Mouse (Mus musculus): ENCODE measurements around the gene Klk14. TPM values are rescaled to one million over a fixed set of nuclear protein-coding genes. Genes with fewer than 3 reads are reported as not detected.

Klk14 gene
- polyA plus RNA-seq, 1 experiment: not detected

- H3K4me1 ChIP-seq (ENCODE audit: control insufficient read depth, insufficient read depth, low read length): no peaks in the 10 kb centered on the region
- H3K4me3 ChIP-seq (ENCODE audit: insufficient read depth, low read length): no peak within 1 kb of the TSS
- H3K27ac ChIP-seq (ENCODE audit: insufficient read depth, low read depth, low read length): no peak within 1 kb of the TSS
- TF ChIP-seq CTCF (IDR thresholded peaks at IDR 0.05; ENCODE audit: low read depth, low read length): no peak
Observed at GRCm38 (mm10) chr7:43712267-43712666, 22.0 kb downstream of the Klk14 start, which contains the start of gene Klk13. Klk13 (plus strand) TSS chr7:43712567.

- H3K4me3 ChIP-seq (ENCODE audit: insufficient read depth, low read length): no peak overlapping the region
- H3K27ac ChIP-seq (ENCODE audit: insufficient read depth, low read depth, low read length): no peak overlapping the region
- TF ChIP-seq CTCF (IDR thresholded peaks at IDR 0.05; ENCODE audit: low read depth, low read length): no peak
- no peak for TF ChIP-seq POLR2A (IDR thresholded peaks at IDR 0.05; ENCODE audit: borderline replicate concordance, low read depth, low read length)
- no peaks in the 10 kb centered on the region for H3K4me1 ChIP-seq (ENCODE audit: control insufficient read depth, insufficient read depth, low read length)
Observed at GRCm38 (mm10) chr7:43712917-43713316, 22.7 kb downstream of the Klk14 start.

- Histone ChIP-seq H3K4me1 (ENCODE audit: control insufficient read depth, insufficient read depth, low read length) (no peaks in the 10 kb centered on the region), H3K27ac (ENCODE audit: insufficient read depth, low read depth, low read length) (no peak overlapping the region), H3K4me3 (ENCODE audit: insufficient read depth, low read length) (no peak overlapping the region)
- TF ChIP-seq POLR2A (IDR thresholded peaks at IDR 0.05; ENCODE audit: borderline replicate concordance, low read depth, low read length) (no peak), CTCF (IDR thresholded peaks at IDR 0.05; ENCODE audit: low read depth, low read length) (no peak)
Observed at GRCm38 (mm10) chr7:43713741-43714351, 23.6 kb downstream of the Klk14 start.

Other genes with a start within 250 kb of the Klk14 start
- gene Cldnd2, start 249.6 kb upstream of the Klk14 start, polyA plus RNA-seq (2012; ENCODE audit: insufficient read depth, insufficient read length, missing spikeins): not detected in 2 replicates
- 79.5 and 87.0 TPM in 2 replicates for gene Etfb, start 246.3 kb upstream of the Klk14 start, polyA plus RNA-seq (2012; ENCODE audit: insufficient read depth, insufficient read length, missing spikeins)
- not detected in 2 replicates for gene Gm45233, start 246.3 kb upstream of the Klk14 start, polyA plus RNA-seq (2012; ENCODE audit: insufficient read depth, insufficient read length, missing spikeins)
- 4.5 and 4.9 TPM in 2 replicates for gene Vsig10l, start 227.3 kb upstream of the Klk14 start, polyA plus RNA-seq (2012; ENCODE audit: insufficient read depth, insufficient read length, missing spikeins)
- gene Iglon5, start 200.3 kb upstream of the Klk14 start, polyA plus RNA-seq (2012; ENCODE audit: insufficient read depth, insufficient read length, missing spikeins): not detected in 2 replicates
- gene 4931406B18Rik, start 184.5 kb upstream of the Klk14 start, polyA plus RNA-seq (2012; ENCODE audit: insufficient read depth, insufficient read length, missing spikeins): not detected in 2 replicates
- gene Cd33, start 146.0 kb upstream of the Klk14 start, polyA plus RNA-seq (2012; ENCODE audit: insufficient read depth, insufficient read length, missing spikeins): 54.9 and 67.4 TPM in 2 replicates
- 6.6 and 7.5 TPM in 2 replicates for gene Zfp658, start 128.2 kb upstream of the Klk14 start, polyA plus RNA-seq (2012; ENCODE audit: insufficient read depth, insufficient read length, missing spikeins)
- 4.7 and 5.5 TPM in 2 replicates for gene Zfp719, start 110.8 kb upstream of the Klk14 start, polyA plus RNA-seq (2012; ENCODE audit: insufficient read depth, insufficient read length, missing spikeins)
- not detected in 2 replicates for gene Zfp819, start 83.2 kb upstream of the Klk14 start, polyA plus RNA-seq (2012; ENCODE audit: insufficient read depth, insufficient read length, missing spikeins)
- not detected in 2 replicates for gene Ceacam18, start 55.7 kb upstream of the Klk14 start, polyA plus RNA-seq (2012; ENCODE audit: insufficient read depth, insufficient read length, missing spikeins)
- gene Siglece, start 30.3 kb upstream of the Klk14 start, polyA plus RNA-seq (2012; ENCODE audit: insufficient read depth, insufficient read length, missing spikeins): 41.5 and 47.6 TPM in 2 replicates
- 4.7 and 7.7 TPM in 2 replicates for gene Ctu1, start 18.4 kb upstream of the Klk14 start, polyA plus RNA-seq (2012; ENCODE audit: insufficient read depth, insufficient read length, missing spikeins)
- gene Klk13, start 22.1 kb downstream of the Klk14 start, polyA plus RNA-seq (2012; ENCODE audit: insufficient read depth, insufficient read length, missing spikeins): not detected in 2 replicates
- not detected in 2 replicates for gene Klk12, start 78.5 kb downstream of the Klk14 start, polyA plus RNA-seq (2012; ENCODE audit: insufficient read depth, insufficient read length, missing spikeins)
- gene Klk11, start 84.2 kb downstream of the Klk14 start, polyA plus RNA-seq (2012; ENCODE audit: insufficient read depth, insufficient read length, missing spikeins): not detected in 2 replicates
- gene Klk10, start 90.6 kb downstream of the Klk14 start, polyA plus RNA-seq (2012; ENCODE audit: insufficient read depth, insufficient read length, missing spikeins): not detected in 2 replicates
- not detected in 2 replicates for gene Klk9, start 101.5 kb downstream of the Klk14 start, polyA plus RNA-seq (2012; ENCODE audit: insufficient read depth, insufficient read length, missing spikeins)
- gene Klk8, start 107.2 kb downstream of the Klk14 start, polyA plus RNA-seq (2012; ENCODE audit: insufficient read depth, insufficient read length, missing spikeins): not detected in 2 replicates
- gene Klk7, start 120.9 kb downstream of the Klk14 start, polyA plus RNA-seq (2012; ENCODE audit: insufficient read depth, insufficient read length, missing spikeins): not detected in 2 replicates
- not detected in 2 replicates for gene Klk6, start 134.1 kb downstream of the Klk14 start, polyA plus RNA-seq (2012; ENCODE audit: insufficient read depth, insufficient read length, missing spikeins)
- not detected in 2 replicates for gene Klk5, start 151.6 kb downstream of the Klk14 start, polyA plus RNA-seq (2012; ENCODE audit: insufficient read depth, insufficient read length, missing spikeins)
- gene Klk4, start 190.7 kb downstream of the Klk14 start, polyA plus RNA-seq (2012; ENCODE audit: insufficient read depth, insufficient read length, missing spikeins): not detected in 2 replicates
- gene Klk15, start 243.3 kb downstream of the Klk14 start, polyA plus RNA-seq (2012; ENCODE audit: insufficient read depth, insufficient read length, missing spikeins): not detected in 2 replicates